Mouse (Mus musculus) liver, embryonic 14 days (tissue): Measurements from ENCODE around the gene Dus3l. TPM values are rescaled to one million over a fixed set of nuclear protein-coding genes. Genes with fewer than 3 reads are reported as not detected.

Source experiments
- polyA plus RNA-seq: library from polyadenylated mRNA; depleted of rRNA; stranded (reverse); fragments of >200 nt; gene quantifications from 2 replicates; pipeline ENCODE4 v1.2.3, GENCODE M21; 2012; rRNA removed

The Dus3l gene
- 16.5 and 17.4 TPM in 2 replicates for polyA plus RNA-seq

GRCm38 (mm10) chr17:56764474-56765354, at the start of gene Dus3l:
Gene Dus3l, plus strand, starts transcription at chr17:56764757.

DNA sequence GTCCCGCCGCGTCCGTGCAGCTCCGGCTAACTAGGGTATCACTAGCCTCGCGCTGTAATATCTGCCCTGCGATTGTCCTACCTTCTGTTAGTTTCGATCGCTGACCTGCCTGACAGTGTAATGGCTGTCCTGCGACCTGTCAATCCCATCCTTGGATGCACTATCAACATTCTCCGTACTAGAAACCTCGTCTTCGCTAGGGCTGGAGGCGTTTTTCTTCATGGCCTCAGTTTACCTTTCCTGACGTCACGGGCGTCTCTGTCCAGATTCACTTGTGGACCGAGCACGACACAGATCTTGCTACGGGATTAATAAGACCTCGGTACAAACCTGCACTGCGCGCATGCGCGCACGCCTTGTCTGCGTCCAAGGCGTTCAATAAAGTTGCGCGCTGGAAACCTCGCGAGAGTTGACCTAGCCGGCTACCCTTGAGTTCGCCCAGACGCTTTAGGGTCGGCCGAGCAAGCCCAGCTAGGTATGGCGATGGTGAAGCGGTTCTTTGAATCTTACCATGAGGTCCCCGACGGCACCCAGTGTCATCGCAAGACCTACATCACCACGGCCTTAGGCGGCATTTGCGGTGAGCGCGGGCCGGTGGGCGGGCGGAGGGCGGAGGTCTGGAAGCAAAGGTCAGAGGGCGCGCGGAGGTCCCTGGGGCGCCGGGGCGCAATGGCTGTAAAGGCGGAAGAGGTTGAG, 47.0 kb upstream of the Dus3l start, which contains the start of the genes Ndufa11 and Vmac:
TSS of gene Ndufa11 (plus strand) at position 405 of the 696 bp plus-strand sequence.
TSS of gene Vmac (minus strand) at position 660 of the 696 bp plus-strand sequence.

GRCm38 (mm10) chr17:56757416-56758123, 7.0 kb upstream of the Dus3l start, which contains the start of gene Nrtn:
Gene Nrtn, minus strand, starts transcription at chr17:56757530.

DNA sequence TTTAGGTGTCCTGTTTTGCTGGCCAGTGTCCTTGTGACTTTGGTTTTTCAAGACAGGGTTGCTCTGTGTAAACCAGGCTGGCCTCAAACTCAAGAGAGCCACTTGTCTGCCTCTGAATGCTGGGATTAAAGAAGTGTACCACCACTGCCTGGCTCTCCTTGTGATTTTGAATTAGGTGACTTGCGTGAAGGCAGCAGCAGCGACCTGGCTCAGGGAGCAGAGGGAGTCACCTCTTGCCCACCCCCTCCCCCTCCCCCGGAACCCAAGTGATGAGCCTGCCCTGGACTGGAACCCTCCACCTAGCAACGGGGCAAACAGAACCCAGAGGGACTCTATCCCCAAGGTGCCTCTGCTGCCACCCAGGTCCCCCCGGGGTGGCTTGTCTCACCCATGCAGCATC, 5.4 kb downstream of the Dus3l start, which contains the start of gene Prr22:
TSS of gene Prr22 (plus strand) at position 301 of the 400 bp plus-strand sequence.

Other genes starting within 250 kb of the Dus3l start
- 0.24 and 0.25 TPM in 2 replicates for gene Gm20219, start 210.4 kb upstream of the Dus3l start, polyA plus RNA-seq
- gene Safb2, start 180.2 kb upstream of the Dus3l start, polyA plus RNA-seq: 37.3 and 41.5 TPM in 2 replicates
- 46.8 and 47.3 TPM in 2 replicates for gene Safb, start 179.9 kb upstream of the Dus3l start, polyA plus RNA-seq
- 81.6 and 101 TPM in 2 replicates for gene 2410015M20Rik, start 155.0 kb upstream of the Dus3l start, polyA plus RNA-seq
- gene Rpl36, start 151.3 kb upstream of the Dus3l start, polyA plus RNA-seq: 1,924 and 1,951 TPM in 2 replicates
- gene Lonp1, start 137.9 kb upstream of the Dus3l start, polyA plus RNA-seq: 43.5 and 46.6 TPM in 2 replicates
- gene Catsperd, start 136.6 kb upstream of the Dus3l start, polyA plus RNA-seq: 0.31 and 0.44 TPM in 2 replicates
- gene Ranbp3, start 91.5 kb upstream of the Dus3l start, polyA plus RNA-seq: 39.4 and 43.3 TPM in 2 replicates
- 104 and 123 TPM in 2 replicates for gene Ndufa11, start 47.0 kb upstream of the Dus3l start, polyA plus RNA-seq
- gene Vmac, start 46.7 kb upstream of the Dus3l start, polyA plus RNA-seq: 2.4 and 2.5 TPM in 2 replicates
- 1.0 and 1.2 TPM in 2 replicates for gene Nrtn, start 7.2 kb upstream of the Dus3l start, polyA plus RNA-seq
- 0.90 and 1.2 TPM in 2 replicates for gene Prr22, start 5.5 kb downstream of the Dus3l start, polyA plus RNA-seq
- gene Rfx2, start 66.3 kb downstream of the Dus3l start, polyA plus RNA-seq: 8.5 and 10.7 TPM in 2 replicates
- gene Acsbg2, start 109.7 kb downstream of the Dus3l start, polyA plus RNA-seq: not detected in 2 replicates
- 0.01 TPM in 2 replicates for gene 1700061G19Rik, start 110.7 kb downstream of the Dus3l start, polyA plus RNA-seq
- gene Mllt1, start 170.7 kb downstream of the Dus3l start, polyA plus RNA-seq: 10.1 and 11.0 TPM in 2 replicates
- gene Acer1, start 217.4 kb downstream of the Dus3l start, polyA plus RNA-seq: not detected in 2 replicates
- 57.9 and 62.5 TPM in 2 replicates for gene Clpp, start 225.5 kb downstream of the Dus3l start, polyA plus RNA-seq
- gene Alkbh7, start 232.6 kb downstream of the Dus3l start, polyA plus RNA-seq: 9.1 and 11.2 TPM in 2 replicates
- gene Pspn, start 235.3 kb downstream of the Dus3l start, polyA plus RNA-seq: not detected in 2 replicates
- gene Gtf2f1, start 246.5 kb downstream of the Dus3l start, polyA plus RNA-seq: 60.1 and 66.8 TPM in 2 replicates
- gene Gm17949, start 246.7 kb downstream of the Dus3l start, polyA plus RNA-seq: not detected in 2 replicates